24 mouse cellular contexts compared by ENCODE assay signal in genomic region chr10:111416611-111417130, GRCm38 (mm10). TPM values are rescaled to one million over a fixed set of nuclear protein-coding genes. Genes with fewer than 3 reads are reported as not detected.
DNase-seq lines count a peak whose midpoint lies in the region; TF ChIP-seq lines count a peak whose summit lies in the region.
"Had no signal": no experiment of that assay in that cellular context is flagged by ENCODE, and none has a peak within 500 bp of the region (broad histone marks: within the 10 kb centered on the region; RNA-seq: fewer than 3 reads in every experiment).

No protein-coding gene starts in this region.

- H3K4me3 ChIP-seq in lung, adult 2 months (replicated peaks; ENCODE audit: extremely low read depth, low read depth, low read length), result no peak overlapping the region
- H3K4me3 ChIP-seq: embryonic facial prominence, embryonic 10.5 days; embryonic facial prominence, embryonic 15.5 days; forebrain, embryonic 12.5 days; heart, adult 2 months; heart, embryonic 13.5 days; hindbrain, embryonic 15.5 days; limb, embryonic 12.5 days had no signal

- WGBS in lung, adult 2 months, result 84% methylated on average over 6 of the region's 6 CpGs

- no peak for TF ChIP-seq POLR2A in lung, adult 2 months (IDR thresholded peaks at IDR 0.05; ENCODE audit: borderline replicate concordance, extremely low read depth, low read depth, low read length)

- no peak for TF ChIP-seq CTCF in lung, adult 2 months (IDR thresholded peaks at IDR 0.05; ENCODE audit: insufficient read depth, low read length)

- H3K4me1 ChIP-seq in lung, adult 2 months (ENCODE audit: control insufficient read depth, insufficient read depth, low read length), result no peaks in the 10 kb centered on the region

- peak; percentile 50 for DNase-seq in adrenal gland, postnatal 10 days
- DNase-seq in adrenal gland, postnatal 25 days, result no peak
- peak; percentile 14 to 24 for DNase-seq in lung, adult 18-20 months
- DNase-seq in lung, adult 2 months, result no peak
- DNase-seq in ES-CJ7 (ENCODE audit: low read depth, low spot score) (peak; percentile 47), WW6 (ENCODE audit: low read depth, low spot score) (peak; percentile 33)
- DNase-seq in spleen, adult 18-20 months, result no peak
- no peak for DNase-seq in right cerebral cortex, adult 2 months (ENCODE audit: low spot score in 2 of 2)
- DNase-seq: adrenal gland, adult 2 months; forebrain, postnatal 0 days; heart, adult 2 months; heart, postnatal 10 days; kidney, adult 18-20 months; midbrain, embryonic 14.5 days; retina, postnatal 1 day; right cerebral cortex, postnatal 25 days; thymus, adult 18-20 months; thymus, postnatal 25 days had no signal

RNA-seq across cellular contexts. Expression of gene Nap1l1, which starts 56.4 kb away (rescaled TPM):
- 100 to 1,000 TPM; 130 to 141 TPM for total RNA-seq in adrenal gland, postnatal 10 days (2021)
- 150 and 162 TPM in 2 replicates for total RNA-seq in adrenal gland, postnatal 25 days (2021)
- 10.8 and 20.7 TPM in 2 replicates for polyA plus RNA-seq in lung, adult 2 months (2012; rRNA removed)

Comparison
In these comparisons a context has a peak if more than half of its experiments do, and no peak if none do; other contexts are left out.
1. DNase-seq: peak in adrenal gland, postnatal 10 days (single experiment), lung, adult 18-20 months (2 of 2), ES-CJ7 (single experiment) and WW6 (single experiment); none in adrenal gland, postnatal 25 days (single experiment), lung, adult 2 months (single experiment), spleen, adult 18-20 months (0 of 2) and right cerebral cortex, adult 2 months (0 of 2).